Comparison of ENCODE assay signal across 8 mouse cellular contexts in genomic region chr11:20638841-20639240, GRCm38 (mm10).
DNase-seq lines count a peak whose midpoint lies in the region; ATAC-seq and TF ChIP-seq lines count a peak whose summit lies in the region.

No protein-coding gene starts in this region.

- H3K27me3 ChIP-seq in G1E (ENCODE audit: insufficient read depth, low read length): no peaks in the 10 kb centered on the region

- no peaks in the 10 kb centered on the region for H3K9me3 ChIP-seq in G1E (replicated peaks)

- peak; percentile 80 for DNase-seq in kidney, adult 9 months
- no peak for DNase-seq in kidney, adult 11 months
- DNase-seq in G1E (ENCODE audit: low spot score): no peak
- DNase-seq in c-Kit-positive CD71-positive TER-119-positive erythroid progenitor cells, embryonic 14.5 days (ENCODE audit: low spot score): peak; percentile 85
- peak; percentile 33 to 51 for DNase-seq in gastrocnemius, adult 8-10 months (ENCODE audit: low spot score in 2 of 2)
- peak; percentile 70 to 85 for DNase-seq in left cerebral cortex, adult 18-20 months (ENCODE audit: low spot score in 2 of 2)
- peak; percentile 91 for DNase-seq in naive thymus-derived CD4-positive, alpha-beta T cell, adult 2 months (ENCODE audit: low read depth)
- peak; percentile 82 for DNase-seq in urinary bladder, postnatal 25 days (ENCODE audit: low spot score)

- TF ChIP-seq CTCF in G1E (IDR thresholded peaks at IDR 0.05; ENCODE audit: low read depth, low read length): peak; percentile 92

- peaks cover 3% of the 10 kb centered on the region for H3K36me3 ChIP-seq in G1E (replicated peaks)

- no peak for ATAC-seq in G1E (ENCODE audit: extremely low read depth, insufficient number of reproducible peaks, low FRiP score, poor library complexity, severe bottlenecking)

- peaks cover 58% of the 10 kb centered on the region for H3K4me1 ChIP-seq in G1E (ENCODE audit: insufficient read depth, low read depth, low read length)

- H3K4me3 ChIP-seq in G1E (ENCODE audit: low read depth, low read length): no peak overlapping the region

Comparison
In these comparisons a context has a peak if more than half of its experiments do, and no peak if none do; other contexts are left out.
1. DNase-seq: peak in kidney, adult 9 months (single experiment), c-Kit-positive CD71-positive TER-119-positive erythroid progenitor cells, embryonic 14.5 days (single experiment), gastrocnemius, adult 8-10 months (2 of 2), left cerebral cortex, adult 18-20 months (2 of 2), naive thymus-derived CD4-positive, alpha-beta T cell, adult 2 months (single experiment) and urinary bladder, postnatal 25 days (single experiment); none in kidney, adult 11 months (single experiment) and G1E (single experiment).